Mouse (Mus musculus) stomach, postnatal 0 days (tissue): Measurements from ENCODE around the gene E130114P18Rik. TPM values are rescaled to one million over a fixed set of nuclear protein-coding genes. Genes with fewer than 3 reads are reported as not detected.

ENCODE experiments used
- ATAC-seq: fragments of 200-750 bp; cut with Nextera tagmentation; 2 replicates; pipeline ENCODE4 v1.8.0; 2017; ENCODE audit not compliant: low FRiP score, low TSS enrichment
- DNase-seq: peaks from one replicate; pipeline ENCODE4 v3.0.0-alpha.2; 2016; ENCODE audit warnings: low spot score
- H3K27ac ChIP-seq: fragments of 300-500 bp; sonication (generic); replicated peaks from 2 replicates; pipeline ENCODE4 v1.5.1; 2014; ENCODE audit warnings: mild to moderate bottlenecking, control low read depth
- H3K27me3 ChIP-seq: fragments of 300-500 bp; sonication (generic); 2 replicates; pipeline ENCODE4 v1.6.1; 2014; ENCODE audit warnings: low read length; ENCODE audit not compliant: control insufficient read depth, insufficient read depth
- H3K36me3 ChIP-seq: fragments of 300-500 bp; sonication (generic); 2 replicates; pipeline ENCODE4 v1.6.1; 2014; ENCODE audit warnings: low read length, mixed read lengths; ENCODE audit not compliant: control insufficient read depth, insufficient read depth
- H3K4me1 ChIP-seq: fragments of 300-500 bp; sonication (generic); replicated peaks from 2 replicates; pipeline ENCODE4 v1.6.1; 2014; ENCODE audit warnings: antibody characterized with exemption; ENCODE audit not compliant: control insufficient read depth, insufficient read depth
- H3K4me2 ChIP-seq: fragments of 300-500 bp; sonication (generic); replicated peaks from 2 replicates; pipeline ENCODE4 v1.6.1; 2014; ENCODE audit warnings: low read depth, mild to moderate bottlenecking, control low read depth, moderate library complexity
- H3K4me3 ChIP-seq: fragments of 300-500 bp; sonication (generic); 2 replicates; pipeline ENCODE4 v1.5.1; 2014; ENCODE audit warnings: low read depth, low read length, control low read depth
- H3K9ac ChIP-seq: fragments of 300-500 bp; sonication (generic); 2 replicates; pipeline ENCODE4 v1.6.1; 2014; ENCODE audit warnings: mild to moderate bottlenecking, low read length, control low read depth, mixed read lengths
- H3K9me3 ChIP-seq: fragments of 300-500 bp; sonication (generic); 2 replicates; pipeline ENCODE4 v1.6.1; 2016; ENCODE audit warnings: low read length; ENCODE audit not compliant: control insufficient read depth
- CTCF ChIP-seq: IDR thresholded peaks from 2 replicates; pipeline ENCODE4 v1.5.1; 2016; ENCODE audit warnings: antibody characterized with exemption, low read depth, mild to moderate bottlenecking, moderate library complexity
- EP300 ChIP-seq: optimal IDR thresholded peaks from 2 replicates; pipeline ENCODE3; 2016; ENCODE audit warnings: antibody characterized with exemption
- WGBS: fragments of 180-500 bp; shearing (Covaris S2); extraction: QIAGEN DNeasy Blood & Tissue Kit; methylation state at CpG from one replicate; pipeline ENCODE4 v1.1.7; 2014; 5-methylcytosine and 5-hydroxymethylcytosine counted together
- polyA plus RNA-seq: library from polyadenylated mRNA; unstranded; fragments of >200 nt; fragmentation: Nextera tagmentation; extraction: Ambion mirVana; gene quantifications from 2 replicates; pipeline ENCODE4 v1.2.1, GENCODE M21; 2015

Gene E130114P18Rik
- polyA plus RNA-seq, 1 experiment from 2014 or later, result 1.2 TPM

DNA sequence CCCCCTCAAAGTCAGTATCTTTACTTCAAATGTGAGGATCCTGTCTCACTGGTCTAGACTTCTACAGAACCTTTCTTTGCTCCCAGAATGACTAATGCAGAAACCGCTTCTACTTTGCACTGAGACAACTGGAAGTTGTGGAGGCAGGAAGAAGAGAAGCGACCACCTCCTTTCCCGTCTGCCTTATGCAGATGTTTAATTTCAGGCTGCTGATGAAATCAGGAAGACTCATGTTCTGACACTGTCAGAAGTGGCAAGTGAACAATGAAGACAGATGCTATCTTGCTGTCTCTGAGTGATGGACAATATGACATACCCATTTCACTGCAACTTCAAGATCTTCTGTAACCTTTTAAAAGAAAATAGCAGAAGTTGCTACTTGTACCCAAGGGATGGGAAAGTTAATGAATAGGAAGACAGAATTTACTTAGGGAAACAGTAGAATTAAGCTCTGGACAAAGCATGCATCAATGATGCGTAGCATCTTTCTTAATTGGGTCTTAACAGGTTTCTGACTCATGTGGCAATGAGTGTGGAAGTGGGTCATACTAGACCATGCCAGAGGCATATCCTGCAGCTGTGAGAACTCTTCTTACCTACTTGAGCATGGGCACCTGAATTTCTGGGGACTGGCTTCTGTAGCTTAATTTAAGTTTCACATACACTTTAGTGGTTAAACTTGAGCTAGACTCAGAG, 43.8 kb upstream of the E130114P18Rik start:
- H3K27ac ChIP-seq, result no peak overlapping the region
- no peaks in the 10 kb centered on the region for H3K36me3 ChIP-seq
- 0 out of 2 replicates have a peak, but pooled peaks cover 3% of the 10 kb centered on the region for H3K4me1 ChIP-seq
- no peak overlapping the region for H3K4me3 ChIP-seq
- 70% methylated on average over 4 of the region's 4 CpGs for WGBS
- ATAC-seq (no peak), DNase-seq (no peak)
- H3K9ac ChIP-seq, result no peak overlapping the region
- TF ChIP-seq EP300 (no peak), CTCF (no peak)
- H3K27me3 ChIP-seq, result no peaks in the 10 kb centered on the region
- no peaks in the 10 kb centered on the region for H3K9me3 ChIP-seq
- no peak overlapping the region for H3K4me2 ChIP-seq

- no peak overlapping the region for H3K9ac ChIP-seq
- 0 out of 2 replicates have a peak, but pooled peaks cover 3% of the 10 kb centered on the region for H3K4me1 ChIP-seq
- ATAC-seq, result no peak
- H3K9me3 ChIP-seq, result no peaks in the 10 kb centered on the region
- H3K4me2 ChIP-seq, result no peak overlapping the region
- no peak for TF ChIP-seq CTCF
- TF ChIP-seq EP300, result no peak
- no peaks in the 10 kb centered on the region for H3K36me3 ChIP-seq
- no peaks in the 10 kb centered on the region for H3K27me3 ChIP-seq
- 61% methylated on average over 4 of the region's 4 CpGs for whole genome bisulfite sequencing
- H3K27ac ChIP-seq, result no peak overlapping the region
- DNase-seq, result no peak
- no peak overlapping the region for H3K4me3 ChIP-seq
Observed at GRCm38 (mm10) chr4:97820474-97821259, 42.8 kb upstream of the E130114P18Rik start.

DNA sequence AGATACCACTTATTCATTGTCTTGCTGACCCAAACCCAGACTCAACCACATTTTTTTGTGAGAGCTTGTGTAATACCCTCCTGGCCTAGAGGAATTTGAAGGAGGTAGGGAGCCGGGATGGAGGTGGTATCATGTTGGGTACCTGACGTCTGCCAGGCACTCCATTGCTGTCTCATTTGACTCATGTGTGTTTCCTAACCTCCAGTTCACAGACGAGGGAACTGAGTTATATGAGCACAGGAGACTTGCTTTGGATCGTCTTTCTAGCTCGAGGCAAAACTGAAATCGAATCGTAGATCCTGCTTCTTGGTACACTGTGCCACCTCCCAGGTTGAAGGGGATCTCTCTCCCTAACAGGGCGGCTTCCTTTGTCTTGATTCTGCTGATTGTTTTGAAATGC, 41.2 kb upstream of the E130114P18Rik start:
- Histone ChIP-seq H3K4me3 (no peak overlapping the region), H3K27ac (no peak overlapping the region), H3K36me3 (no peaks in the 10 kb centered on the region), H3K4me2 (no peak overlapping the region), H3K9me3 (no peaks in the 10 kb centered on the region), H3K27me3 (no peaks in the 10 kb centered on the region), H3K4me1 (no peaks in the 10 kb centered on the region), H3K9ac (no peak overlapping the region)
- no peak for ATAC-seq
- DNase-seq, result no peak
- TF ChIP-seq CTCF (no peak), EP300 (no peak)
- WGBS, result 86% methylated on average over 8 of the region's 8 CpGs

DNA sequence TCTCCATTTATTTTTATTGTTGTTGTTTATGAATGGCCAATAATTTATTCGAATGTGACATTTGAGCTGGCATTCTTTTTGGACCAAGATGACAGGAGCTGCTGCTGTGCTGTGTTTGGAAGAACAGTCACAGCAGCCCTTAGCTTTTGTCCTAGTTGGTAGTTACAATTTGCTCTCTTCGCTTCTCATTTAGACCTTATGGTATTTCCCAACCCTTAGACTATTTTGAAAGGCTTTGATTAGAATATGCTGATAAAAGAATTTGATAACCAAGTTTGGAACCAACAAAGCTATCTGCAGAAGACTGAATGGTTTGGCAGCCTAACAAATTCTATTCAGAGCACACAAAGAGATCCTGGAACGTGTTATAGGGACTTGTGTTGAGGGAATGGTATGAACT, 40.6 kb upstream of the E130114P18Rik start:
- Histone ChIP-seq H3K9me3 (no peaks in the 10 kb centered on the region), H3K9ac (no peak overlapping the region), H3K36me3 (no peaks in the 10 kb centered on the region), H3K4me3 (no peak overlapping the region), H3K27ac (no peak overlapping the region), H3K4me1 (no peaks in the 10 kb centered on the region), H3K27me3 (no peaks in the 10 kb centered on the region), H3K4me2 (no peak overlapping the region)
- TF ChIP-seq CTCF, result no peak
- no peak for TF ChIP-seq EP300
- DNase-seq, result no peak
- no peak for ATAC-seq
- WGBS, result 68% methylated on average over 3 of the region's 3 CpGs

DNA sequence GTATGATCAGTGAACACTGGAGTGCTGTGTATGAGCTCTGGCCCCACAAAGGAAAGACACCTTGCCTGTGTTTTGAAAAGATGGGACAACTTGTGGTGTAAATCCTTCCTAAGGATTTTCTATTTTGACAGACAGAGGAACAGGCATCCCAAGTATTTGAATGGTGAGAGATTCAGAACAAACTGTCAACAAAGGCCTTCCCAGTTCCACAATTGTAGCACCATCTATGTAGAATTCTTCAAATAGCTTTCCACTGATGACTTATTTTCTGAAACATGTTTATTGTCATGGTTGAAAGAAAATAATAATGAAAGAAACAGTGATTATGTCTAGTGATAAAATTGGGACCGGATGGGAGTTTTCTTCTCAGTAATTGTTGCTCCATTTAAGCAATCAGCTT, 39.9 kb upstream of the E130114P18Rik start:
- WGBS, result 65% methylated on average over 1 of the region's 1 CpGs
- no peak for TF ChIP-seq EP300
- TF ChIP-seq CTCF, result no peak
- Histone ChIP-seq H3K27ac (no peak overlapping the region), H3K4me3 (no peak overlapping the region), H3K9ac (no peak overlapping the region), H3K27me3 (no peaks in the 10 kb centered on the region), H3K4me1 (no peaks in the 10 kb centered on the region), H3K4me2 (no peak overlapping the region), H3K9me3 (no peaks in the 10 kb centered on the region), H3K36me3 (no peaks in the 10 kb centered on the region)
- ATAC-seq (no peak), DNase-seq (no peak)

GRCm38 (mm10) chr4:97816753-97817152, 38.9 kb upstream of the E130114P18Rik start:
- Histone ChIP-seq H3K27ac (no peak overlapping the region), H3K4me1 (no peaks in the 10 kb centered on the region), H3K36me3 (no peaks in the 10 kb centered on the region), H3K9me3 (no peaks in the 10 kb centered on the region), H3K9ac (no peak overlapping the region), H3K27me3 (no peaks in the 10 kb centered on the region), H3K4me2 (no peak overlapping the region), H3K4me3 (no peak overlapping the region)
- WGBS, result 66% methylated on average over 3 of the region's 3 CpGs
- no peak for DNase-seq
- ATAC-seq, result no peak
- TF ChIP-seq CTCF, result no peak
- TF ChIP-seq EP300, result no peak
